Mouse (Mus musculus): ENCODE measurements around the gene Zbtb20. TPM values are rescaled to one million over a fixed set of nuclear protein-coding genes. Genes with fewer than 3 reads are reported as not detected.

The Zbtb20 gene
- polyA plus RNA-seq, 1 experiment from 2014 or later = 27.9 TPM

DNA sequence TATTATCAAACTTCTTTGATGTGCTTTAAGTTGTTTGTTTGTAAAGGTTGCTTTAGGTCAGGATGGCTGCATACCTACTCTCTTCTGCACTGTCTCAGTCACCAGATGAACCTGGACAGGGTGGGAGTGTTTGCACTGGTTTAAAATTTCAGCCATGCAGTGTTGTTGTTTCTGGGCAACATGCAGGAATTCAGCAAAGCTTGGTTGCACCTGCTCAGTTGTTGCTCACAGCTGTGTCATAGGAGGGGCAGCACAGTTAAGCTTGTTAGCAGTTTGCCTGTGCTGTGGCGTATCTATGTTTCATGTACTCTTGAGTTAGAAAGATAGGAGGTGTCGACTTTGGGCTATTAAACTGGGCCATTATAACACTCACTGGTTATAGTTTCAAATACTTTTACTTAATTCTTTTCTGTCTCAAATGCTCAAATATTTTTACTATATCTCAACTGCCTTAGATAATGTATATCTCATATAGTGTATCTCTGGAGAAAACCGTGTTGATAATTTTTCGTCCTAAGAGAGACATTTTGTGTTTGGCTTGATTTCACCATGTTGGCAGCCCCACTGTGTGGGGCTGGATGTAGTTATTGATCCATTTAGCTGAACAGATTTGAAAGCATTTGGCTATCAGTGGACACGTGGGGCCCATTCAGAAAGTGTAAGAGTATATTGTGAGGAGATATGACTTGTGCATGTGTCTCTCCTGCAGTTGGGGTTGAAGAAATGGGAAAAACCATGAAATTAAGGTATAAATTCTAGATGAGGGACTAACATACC is 197.3 kb downstream of the Zbtb20 start:
- DNase-seq (ENCODE audit: low spot score) (no peak), ATAC-seq (no peak)
- no peak overlapping the region for H3K9ac ChIP-seq (replicated peaks; ENCODE audit: low read depth)
- H3K4me2 ChIP-seq (replicated peaks; ENCODE audit: low read depth, low read length) = no peak overlapping the region
- TF ChIP-seq CTCF (IDR thresholded peaks at IDR 0.05) (no peak), EP300 (IDR thresholded peaks at IDR 0.05) (no peak)
- no peaks in the 10 kb centered on the region for H3K4me1 ChIP-seq (ENCODE audit: insufficient read depth, low read depth, low read length)
- H3K9me3 ChIP-seq (ENCODE audit: low read length) = no peaks in the 10 kb centered on the region
- 85% methylated on average over 5 of the region's 5 CpGs for WGBS
- no peak overlapping the region for H3K27ac ChIP-seq (ENCODE audit: low read length)
- H3K4me3 ChIP-seq (ENCODE audit: low read depth, low read length) = no peak overlapping the region
- H3K36me3 ChIP-seq (ENCODE audit: insufficient read depth, low read length) = no peaks in the 10 kb centered on the region
- no peaks in the 10 kb centered on the region for H3K27me3 ChIP-seq (replicated peaks; ENCODE audit: insufficient read depth, low read length)

DNA sequence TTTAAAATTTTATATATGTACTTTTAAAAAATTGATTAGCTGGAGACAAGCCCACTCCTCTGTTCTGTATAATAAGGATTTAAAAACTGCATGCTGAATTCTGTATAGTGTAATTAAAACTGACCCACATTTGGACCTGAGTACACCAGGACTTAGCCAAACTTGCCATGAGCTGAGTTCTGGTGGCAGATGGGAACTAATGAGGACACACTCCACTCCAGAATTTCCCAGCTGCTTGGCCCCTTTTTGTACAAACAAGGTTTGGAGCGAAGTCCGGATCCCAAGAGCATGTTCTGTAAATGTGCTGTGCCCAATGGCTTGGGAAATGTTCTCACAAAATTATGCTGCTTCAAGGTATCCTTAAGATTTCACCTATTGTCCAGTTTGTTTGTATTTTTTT is 204.7 kb downstream of the Zbtb20 start:
- no peak for DNase-seq (ENCODE audit: low spot score)
- Histone ChIP-seq H3K27ac (ENCODE audit: low read length) (no peak overlapping the region), H3K9ac (replicated peaks; ENCODE audit: low read depth) (no peak overlapping the region), H3K36me3 (ENCODE audit: insufficient read depth, low read length) (no peaks in the 10 kb centered on the region), H3K9me3 (ENCODE audit: low read length) (no peaks in the 10 kb centered on the region), H3K4me1 (ENCODE audit: insufficient read depth, low read depth, low read length) (no peaks in the 10 kb centered on the region), H3K27me3 (replicated peaks; ENCODE audit: insufficient read depth, low read length) (no peaks in the 10 kb centered on the region), H3K4me2 (replicated peaks; ENCODE audit: low read depth, low read length) (no peak overlapping the region), H3K4me3 (ENCODE audit: low read depth, low read length) (no peak overlapping the region)
- WGBS = 61% methylated on average over 2 of the region's 2 CpGs
- no peak for ATAC-seq
- TF ChIP-seq CTCF (IDR thresholded peaks at IDR 0.05) = no peak
- no peak for TF ChIP-seq EP300 (IDR thresholded peaks at IDR 0.05)

DNA sequence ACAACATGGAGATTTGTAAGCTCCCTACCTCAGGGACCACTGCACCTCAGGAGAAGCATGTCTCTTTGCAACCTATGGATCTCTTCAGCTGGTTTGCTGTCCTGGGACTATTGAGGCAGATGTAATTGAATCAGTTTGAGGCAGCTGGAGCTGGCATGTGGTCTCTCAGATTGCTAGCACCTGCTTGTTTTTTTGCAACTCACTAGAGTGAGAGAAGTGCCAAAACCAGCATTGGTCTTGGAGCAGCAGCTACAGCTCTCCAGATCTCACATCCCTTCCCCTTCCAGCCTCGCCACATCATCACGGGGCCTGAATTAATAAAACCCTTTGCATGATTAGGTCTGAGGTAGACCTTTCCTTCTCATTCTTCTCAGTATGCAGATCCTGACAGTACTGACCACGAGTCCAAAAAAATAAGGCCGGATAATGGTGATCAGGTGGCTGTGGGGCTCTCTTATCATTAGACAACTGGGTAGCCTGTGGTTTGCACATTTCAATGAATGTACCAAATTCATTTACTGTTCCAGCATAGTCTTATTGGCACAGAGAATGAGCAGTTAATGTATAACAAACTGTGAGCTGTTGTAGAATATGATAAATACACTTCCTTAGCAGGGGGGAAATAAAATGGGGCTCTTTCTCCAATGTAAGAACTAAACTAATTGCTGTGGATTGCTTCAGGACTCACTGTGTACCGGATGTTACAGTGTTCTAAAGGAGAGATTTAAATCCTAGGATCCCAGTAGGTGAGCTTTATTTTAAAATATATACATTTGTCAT is 205.4 kb downstream of the Zbtb20 start:
- Histone ChIP-seq H3K27ac (ENCODE audit: low read length) (no peak overlapping the region), H3K27me3 (replicated peaks; ENCODE audit: insufficient read depth, low read length) (no peaks in the 10 kb centered on the region), H3K4me3 (ENCODE audit: low read depth, low read length) (no peak overlapping the region), H3K4me1 (ENCODE audit: insufficient read depth, low read depth, low read length) (no peaks in the 10 kb centered on the region), H3K4me2 (replicated peaks; ENCODE audit: low read depth, low read length) (no peak overlapping the region), H3K9me3 (ENCODE audit: low read length) (no peaks in the 10 kb centered on the region), H3K36me3 (ENCODE audit: insufficient read depth, low read length) (no peaks in the 10 kb centered on the region), H3K9ac (replicated peaks; ENCODE audit: low read depth) (no peak overlapping the region)
- 85% methylated on average over 5 of the region's 5 CpGs for WGBS
- DNase-seq (ENCODE audit: low spot score) (no peak), ATAC-seq (no peak)
- TF ChIP-seq EP300 (IDR thresholded peaks at IDR 0.05) (no peak), CTCF (IDR thresholded peaks at IDR 0.05) (no peak)

DNA sequence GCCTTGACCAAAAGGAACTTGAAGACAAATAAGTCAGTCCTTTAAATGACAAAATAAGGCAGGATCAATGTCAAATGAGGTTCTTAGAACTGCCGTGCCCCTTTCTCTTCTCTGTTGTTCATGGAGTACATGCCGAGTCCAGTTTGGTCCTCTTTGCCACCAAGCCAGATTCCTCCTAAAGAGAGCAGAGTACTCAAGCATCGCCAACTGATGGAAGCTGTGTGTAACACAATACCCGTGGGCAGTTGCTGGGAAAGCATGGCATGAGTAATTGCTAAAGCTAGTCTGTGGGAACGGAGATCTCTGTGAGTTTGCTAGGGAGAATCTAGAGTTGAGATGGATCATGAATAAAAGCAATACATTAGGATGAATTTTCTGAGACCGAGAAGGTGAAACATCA is 206.3 kb downstream of the Zbtb20 start:
- TF ChIP-seq EP300 (IDR thresholded peaks at IDR 0.05) (no peak), CTCF (IDR thresholded peaks at IDR 0.05) (no peak)

GRCm38 (mm10) chr16:43082801-43083200 is 207.1 kb downstream of the Zbtb20 start:
- 79% methylated on average over 5 of the region's 5 CpGs for WGBS
- no peak for ATAC-seq
- no peak overlapping the region for H3K4me3 ChIP-seq (ENCODE audit: low read depth, low read length)
- TF ChIP-seq EP300 (IDR thresholded peaks at IDR 0.05) = no peak
- TF ChIP-seq CTCF (IDR thresholded peaks at IDR 0.05) = no peak
- H3K9ac ChIP-seq (replicated peaks; ENCODE audit: low read depth) = no peak overlapping the region
- no peaks in the 10 kb centered on the region for H3K36me3 ChIP-seq (ENCODE audit: insufficient read depth, low read length)
- no peaks in the 10 kb centered on the region for H3K9me3 ChIP-seq (ENCODE audit: low read length)
- H3K4me1 ChIP-seq (ENCODE audit: insufficient read depth, low read depth, low read length) = no peaks in the 10 kb centered on the region
- no peaks in the 10 kb centered on the region for H3K27me3 ChIP-seq (replicated peaks; ENCODE audit: insufficient read depth, low read length)
- H3K4me2 ChIP-seq (replicated peaks; ENCODE audit: low read depth, low read length) = no peak overlapping the region
- H3K27ac ChIP-seq (ENCODE audit: low read length) = no peak overlapping the region
- no peak for DNase-seq (ENCODE audit: low spot score)

More for the DNA sequence above, 206.3 kb downstream of the Zbtb20 start:
- H3K36me3 ChIP-seq (ENCODE audit: insufficient read depth, low read length) = no peaks in the 10 kb centered on the region
- H3K4me3 ChIP-seq (ENCODE audit: low read depth, low read length) = no peak overlapping the region
- no peak for ATAC-seq
- no peaks in the 10 kb centered on the region for H3K9me3 ChIP-seq (ENCODE audit: low read length)
- 88% methylated on average over 6 of the region's 6 CpGs for WGBS
- no peaks in the 10 kb centered on the region for H3K27me3 ChIP-seq (replicated peaks; ENCODE audit: insufficient read depth, low read length)
- DNase-seq (ENCODE audit: low spot score) = no peak
- no peak overlapping the region for H3K9ac ChIP-seq (replicated peaks; ENCODE audit: low read depth)
- no peak overlapping the region for H3K27ac ChIP-seq (ENCODE audit: low read length)
- no peak overlapping the region for H3K4me2 ChIP-seq (replicated peaks; ENCODE audit: low read depth, low read length)
- no peaks in the 10 kb centered on the region for H3K4me1 ChIP-seq (ENCODE audit: insufficient read depth, low read depth, low read length)

GRCm38 (mm10) chr16:43090188-43090587 is 214.5 kb downstream of the Zbtb20 start:
- WGBS = 57% methylated on average over 3 of the region's 3 CpGs
- Histone ChIP-seq H3K27me3 (replicated peaks; ENCODE audit: insufficient read depth, low read length) (no peaks in the 10 kb centered on the region), H3K9me3 (ENCODE audit: low read length) (no peaks in the 10 kb centered on the region), H3K4me2 (replicated peaks; ENCODE audit: low read depth, low read length) (no peak overlapping the region), H3K4me3 (ENCODE audit: low read depth, low read length) (no peak overlapping the region), H3K27ac (ENCODE audit: low read length) (no peak overlapping the region), H3K4me1 (ENCODE audit: insufficient read depth, low read depth, low read length) (no peaks in the 10 kb centered on the region), H3K9ac (replicated peaks; ENCODE audit: low read depth) (no peak overlapping the region), H3K36me3 (ENCODE audit: insufficient read depth, low read length) (no peaks in the 10 kb centered on the region)
- TF ChIP-seq EP300 (IDR thresholded peaks at IDR 0.05) (no peak), CTCF (IDR thresholded peaks at IDR 0.05) (no peak)
- DNase-seq (ENCODE audit: low spot score) (no peak), ATAC-seq (no peak)
